Mouse (Mus musculus) heart, adult 2 months (tissue): ENCODE measurements at regions not wholly inside any gene's neighbourhood (a gene's known extent, or its start where the extent isn't known, plus 50 kb on each side); places are given as distances from the start of the nearest gene placed in this dataset.
"Not testable (repeated sequence)": the region's sequence is repeated elsewhere in the genome, so short reads cannot be mapped to it uniquely, and the experiment has no call there.

Experiments used
- DNase-seq, 2 experiments: peaks; one replicate each; pipeline ENCODE4 v3.0.0; 2021
- H3K27ac ChIP-seq: fragments of 200-600 bp; 2 replicates; pipeline ENCODE4 v1.8.1; 2022
- H3K27me3 ChIP-seq: fragments of 200-500 bp; 2 replicates; pipeline ENCODE4 v1.6.1; 2012; ENCODE audit warnings: mild to moderate bottlenecking, low read length, inconsistent platforms, mixed read lengths; ENCODE audit not compliant: control insufficient read depth, insufficient read depth
- H3K36me3 ChIP-seq: fragments of 200-500 bp; 2 replicates; pipeline ENCODE4 v1.6.1; 2012; ENCODE audit warnings: low read length, inconsistent platforms; ENCODE audit not compliant: control insufficient read depth, insufficient read depth
- H3K4me1 ChIP-seq: fragments of 200-500 bp; 2 replicates; pipeline ENCODE4 v1.6.1; 2011; ENCODE audit warnings: low read length; ENCODE audit not compliant: control insufficient read depth, insufficient read depth
- H3K4me3 ChIP-seq: fragments of 200-600 bp; 2 replicates; pipeline ENCODE4 v1.8.1; 2022
- H3K79me2 ChIP-seq: fragments of 200-500 bp; replicated peaks from 2 replicates; pipeline ENCODE4 v1.6.1; 2012; ENCODE audit warnings: mild to moderate bottlenecking, inconsistent platforms, low read length, moderate library complexity, mixed read lengths; ENCODE audit not compliant: control insufficient read depth, insufficient read depth
- H3K9ac ChIP-seq: fragments of 200-500 bp; 2 replicates; pipeline ENCODE4 v1.6.1; 2012; ENCODE audit warnings: low read depth, mild to moderate bottlenecking, control low read depth, inconsistent platforms, low read length, mixed read lengths
- CTCF ChIP-seq: fragments of 200-600 bp; IDR thresholded peaks from 2 replicates; pipeline ENCODE4 v1.8.1; 2022; ENCODE audit warnings: antibody characterized with exemption, mild to moderate bottlenecking, moderate library complexity
- EP300 ChIP-seq: fragments of 200-500 bp; IDR thresholded peaks from 2 replicates; pipeline ENCODE4 v1.6.1; 2011; ENCODE audit warnings: low read depth, low read length, control low read depth; ENCODE audit not compliant: insufficient read depth
- POLR2A ChIP-seq: fragments of 200-500 bp; IDR thresholded peaks from 2 replicates; pipeline ENCODE4 v1.6.1; 2011; ENCODE audit warnings: mild to moderate bottlenecking, low read depth, low read length, control low read depth; ENCODE audit not compliant: insufficient read depth
- WGBS: fragments of 180-500 bp; shearing (Covaris S2); methylation state at CpG from one replicate; pipeline ENCODE4 v1.1.7; 2018; 5-methylcytosine and 5-hydroxymethylcytosine counted together
- intact Hi-C: fragments of 180-260 bp; cut with DNase I; formaldehyde crosslinking; loops from one replicate; pipeline ENCODE4 v1.15.1; 2025

DNA sequence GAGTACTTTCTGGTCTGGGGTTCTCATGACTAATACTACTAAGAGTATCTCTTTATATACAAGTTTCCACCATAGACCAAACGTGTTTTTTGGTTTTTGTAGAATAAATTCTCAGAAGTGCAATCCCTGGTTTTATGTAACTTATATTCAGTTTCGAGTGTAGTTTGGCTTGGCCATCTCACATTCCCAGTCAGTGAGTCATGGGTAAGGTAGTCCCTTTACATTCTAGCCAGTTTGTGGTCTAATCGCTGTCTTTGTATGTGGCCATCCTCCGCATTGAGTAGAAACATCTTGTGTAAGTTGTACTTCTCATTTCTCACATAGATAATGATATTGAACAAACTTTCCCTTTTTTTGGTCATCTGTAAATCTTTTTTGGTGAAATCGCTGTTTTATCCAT lies 88.3 kb downstream of the Anxa5 start:
- intact Hi-C loops = no loop called here
- Histone ChIP-seq H3K4me1 (no peaks in the 10 kb centered on the region), H3K79me2 (no peaks in the 10 kb centered on the region), H3K9ac (no peak overlapping the region), H3K4me3 (no peak overlapping the region), H3K27ac (no peak overlapping the region), H3K27me3 (no peaks in the 10 kb centered on the region), H3K36me3 (no peaks in the 10 kb centered on the region)
- 81% methylated on average over 5 of the region's 5 CpGs for WGBS
- no peak for TF ChIP-seq CTCF
- TF ChIP-seq POLR2A = no peak
- no peak for TF ChIP-seq EP300
- no peak for DNase-seq

DNA sequence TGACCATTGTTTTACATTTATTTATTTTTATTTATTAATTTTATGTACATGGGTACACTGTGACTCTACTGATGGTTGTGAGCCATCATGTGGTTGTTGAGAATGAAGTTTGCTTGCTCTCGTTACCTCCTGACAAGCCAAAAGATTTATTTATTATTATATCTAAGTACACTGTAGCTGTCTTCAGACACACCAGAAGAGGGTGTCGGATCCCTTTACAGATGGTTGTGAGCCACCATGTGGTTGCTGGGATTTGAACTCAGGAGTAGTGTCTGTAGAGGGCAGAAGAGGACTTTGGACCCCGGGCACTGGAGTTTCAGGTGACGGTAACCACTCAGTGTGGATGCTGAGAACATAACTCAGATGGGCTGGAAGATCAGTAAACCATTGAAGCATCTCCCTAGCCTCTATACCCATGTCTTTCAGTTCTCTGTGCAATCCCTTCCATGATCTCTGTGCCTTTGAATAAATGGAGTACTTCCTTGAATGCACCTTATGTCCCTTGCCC lies 92.2 kb downstream of the Anxa5 start:
- Histone ChIP-seq H3K4me1 (no peaks in the 10 kb centered on the region), H3K36me3 (no peaks in the 10 kb centered on the region), H3K27ac (no peak overlapping the region), H3K4me3 (no peak overlapping the region), H3K9ac (no peak overlapping the region), H3K79me2 (no peaks in the 10 kb centered on the region), H3K27me3 (no peaks in the 10 kb centered on the region)
- intact Hi-C loops = no loop called here
- TF ChIP-seq POLR2A = no peak
- TF ChIP-seq CTCF = peak; percentile 12; the same call in 1 of the 2 replicates
- no peak for TF ChIP-seq EP300
- 92% methylated on average over 4 of the region's 4 CpGs for WGBS
- DNase-seq = no peak

DNA sequence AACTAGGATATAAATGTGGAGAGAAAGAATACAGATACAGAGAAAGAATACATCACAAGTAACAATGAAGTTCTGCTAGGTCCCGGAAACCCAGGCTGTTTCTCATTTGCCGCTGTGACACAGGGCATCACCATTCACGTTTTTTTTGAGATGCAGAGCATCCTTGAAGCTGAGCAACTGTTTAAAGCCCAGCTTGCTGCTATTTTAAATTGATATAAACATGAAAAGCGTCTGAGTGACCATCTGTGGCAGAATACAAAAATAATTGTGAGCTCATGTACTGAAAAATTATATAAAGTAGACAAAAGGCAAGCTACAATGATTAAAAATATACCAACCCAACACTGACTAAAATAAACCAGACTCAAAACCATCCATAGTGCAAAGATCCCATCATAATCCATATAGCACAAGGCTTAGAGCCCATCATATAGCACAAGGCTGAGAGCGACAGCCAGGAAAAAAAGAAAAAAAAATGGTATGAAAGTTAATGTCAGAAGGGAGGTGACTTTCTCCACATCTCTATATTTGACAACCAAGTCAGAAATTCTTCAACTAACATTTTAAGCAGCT lies 94.0 kb downstream of the Anxa5 start:
- Histone ChIP-seq H3K79me2 (no peaks in the 10 kb centered on the region), H3K4me3 (no peak overlapping the region), H3K27ac (no peak overlapping the region), H3K9ac (no peak overlapping the region), H3K27me3 (no peaks in the 10 kb centered on the region), H3K36me3 (no peaks in the 10 kb centered on the region), H3K4me1 (no peaks in the 10 kb centered on the region)
- intact Hi-C loops = no loop called here
- 76% methylated on average over 5 of the region's 5 CpGs for WGBS
- TF ChIP-seq POLR2A (no peak), CTCF (no peak), EP300 (no peak)
- DNase-seq = no peak

DNA sequence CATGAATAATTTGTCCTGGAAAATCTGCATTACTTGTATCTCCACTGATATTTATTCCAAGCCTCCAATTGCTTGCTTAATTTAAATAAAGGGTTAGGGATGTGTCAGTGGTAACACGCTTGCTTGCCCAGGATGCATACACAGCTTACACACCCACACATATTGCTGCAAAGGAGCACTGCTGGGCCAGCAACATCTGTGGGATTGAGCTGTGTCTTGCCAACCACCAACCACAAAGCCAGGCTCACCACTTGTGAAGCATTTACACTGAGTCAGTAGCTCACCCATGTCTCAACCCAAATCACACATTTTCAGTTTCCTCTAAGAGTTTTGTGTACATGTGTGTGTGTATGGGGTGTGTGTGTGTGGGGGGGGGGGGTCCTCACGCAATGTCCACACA lies 100.0 kb downstream of the Anxa5 start:
- intact Hi-C loops = no loop called here

DNA sequence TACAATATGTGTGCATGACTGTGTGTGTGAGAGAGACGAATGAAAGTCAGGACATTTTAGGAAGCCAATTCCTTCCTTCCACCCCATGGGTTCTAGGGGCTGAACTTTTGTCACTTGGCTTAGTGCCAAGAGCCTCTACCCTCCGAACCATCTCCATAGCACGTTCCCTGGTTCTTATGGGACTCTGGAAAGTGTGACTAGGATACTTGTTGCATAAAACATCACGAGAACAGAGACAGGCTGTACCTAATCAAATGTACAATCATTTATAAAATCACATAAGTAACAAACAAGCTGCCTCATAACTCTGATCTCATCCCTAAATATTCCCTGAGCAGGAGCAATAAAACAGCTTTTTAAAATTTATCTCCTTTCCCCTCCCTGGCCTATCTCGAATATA lies 100.8 kb downstream of the Anxa5 start:
- Histone ChIP-seq H3K79me2 (no peaks in the 10 kb centered on the region), H3K4me1 (no peaks in the 10 kb centered on the region), H3K36me3 (no peaks in the 10 kb centered on the region), H3K27ac (no peak overlapping the region), H3K4me3 (no peak overlapping the region), H3K9ac (no peak overlapping the region), H3K27me3 (no peaks in the 10 kb centered on the region)
- DNase-seq = no peak
- intact Hi-C loops = no loop called here
- TF ChIP-seq EP300 (no peak), POLR2A (no peak), CTCF (no peak)
- 53% methylated on average over 5 of the region's 5 CpGs for WGBS

More for the DNA sequence above, 100.0 kb downstream of the Anxa5 start:
- H3K9ac ChIP-seq = no peak overlapping the region
- H3K4me1 ChIP-seq = no peaks in the 10 kb centered on the region
- no peaks in the 10 kb centered on the region for H3K27me3 ChIP-seq
- WGBS = 71% methylated on average over 2 of the region's 2 CpGs
- no peak for DNase-seq
- H3K79me2 ChIP-seq = no peaks in the 10 kb centered on the region
- no peak overlapping the region for H3K4me3 ChIP-seq
- H3K36me3 ChIP-seq = no peaks in the 10 kb centered on the region
- H3K27ac ChIP-seq = no peak overlapping the region
- TF ChIP-seq CTCF (no peak), EP300 (no peak), POLR2A (no peak)

DNA sequence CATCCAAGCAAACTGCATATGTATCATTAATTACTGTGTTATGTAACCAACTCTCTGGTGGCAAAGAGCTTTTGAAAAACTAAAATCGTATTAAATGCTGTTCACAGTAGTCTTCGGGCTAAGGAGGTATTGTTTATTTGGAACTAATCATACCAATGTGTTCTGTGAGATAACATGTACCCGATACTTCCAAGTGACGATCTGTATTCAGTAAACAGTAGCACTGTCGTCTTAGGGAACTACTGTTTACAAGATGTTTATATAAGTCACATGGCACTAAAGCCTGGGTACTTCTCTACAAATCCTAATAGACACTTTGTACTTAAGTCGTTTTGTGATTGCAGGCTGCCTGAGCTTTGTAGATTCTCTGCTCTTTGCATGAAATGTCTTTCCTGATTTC lies 114.8 kb downstream of the Anxa5 start:
- Histone ChIP-seq H3K27me3 (no peaks in the 10 kb centered on the region), H3K9ac (no peak overlapping the region), H3K4me1 (no peaks in the 10 kb centered on the region), H3K36me3 (no peaks in the 10 kb centered on the region), H3K79me2 (no peaks in the 10 kb centered on the region), H3K4me3 (no peak overlapping the region), H3K27ac (no peak overlapping the region)
- no peak for TF ChIP-seq POLR2A
- TF ChIP-seq EP300 = no peak
- no peak for TF ChIP-seq CTCF
- 38% methylated on average over 6 of the region's 6 CpGs for WGBS
- no peak for DNase-seq
- intact Hi-C loops = no loop called here

DNA sequence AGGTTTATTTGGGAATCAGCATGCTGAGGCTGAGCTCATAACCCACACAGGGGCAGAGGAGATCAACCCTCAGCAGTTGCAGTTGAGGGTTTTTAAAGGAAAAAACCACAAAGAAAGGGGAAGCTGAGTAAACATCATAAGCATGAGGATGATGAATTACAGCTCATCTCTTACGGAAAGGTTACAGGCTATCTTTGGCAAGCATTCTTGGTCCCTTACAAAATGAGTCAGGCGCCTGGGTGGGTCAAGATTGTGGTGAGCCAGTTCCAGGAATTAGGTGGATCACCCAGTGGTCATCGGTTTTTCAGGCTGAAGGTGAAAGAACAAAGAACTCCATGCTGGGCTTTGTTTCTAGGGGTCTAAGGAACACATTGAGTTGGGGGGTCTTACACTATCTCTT lies 121.5 kb downstream of the Anxa5 start:
- WGBS = 82% methylated on average over 3 of the region's 3 CpGs
- H3K27me3 ChIP-seq, H3K79me2 ChIP-seq, H3K9ac ChIP-seq, H3K27ac ChIP-seq, intact Hi-C loops, DNase-seq, H3K36me3 ChIP-seq, H3K4me1 ChIP-seq, H3K4me3 ChIP-seq: not testable (repeated sequence)
